Mouse (Mus musculus): ENCODE data around the gene Nek2. TPM values are rescaled to one million over a fixed set of nuclear protein-coding genes. Genes with fewer than 3 reads are reported as not detected.

Nek2 gene
- polyA plus RNA-seq, 1 experiment from 2014 or later = 14.7 TPM

- Histone ChIP-seq H3K27ac (ENCODE audit: low read depth) (no peak overlapping the region), H3K4me1 (ENCODE audit: insufficient read depth) (peaks cover 14% of the 10 kb centered on the region), H3K4me2 (ENCODE audit: low read depth, low read length) (no peak overlapping the region), H3K9me3 (ENCODE audit: low read length) (no peaks in the 10 kb centered on the region), H3K36me3 (replicated peaks; ENCODE audit: insufficient read depth, low read length) (peaks cover 8% of the 10 kb centered on the region), H3K9ac (replicated peaks) (no peak overlapping the region), H3K4me3 (ENCODE audit: low read depth, low read length) (no peak overlapping the region), H3K27me3 (ENCODE audit: insufficient read depth, low read length) (no peaks in the 10 kb centered on the region)
- no peak for TF ChIP-seq EP300 (IDR thresholded peaks at IDR 0.05; ENCODE audit: low read depth)
- no peak for TF ChIP-seq CTCF (IDR thresholded peaks at IDR 0.05; ENCODE audit: low read depth)
- no peak; the same call in 1 of the 2 replicates for ATAC-seq
- 47% methylated on average over 6 of the region's 6 CpGs for WGBS (ENCODE audit: insufficient replicate concordance)
- DNase-seq = no peak
Measured at GRCm38 (mm10) chr1:191818145-191818631, 3.1 kb upstream of the Nek2 start.

- ATAC-seq = no peak
- no peak overlapping the region for H3K27ac ChIP-seq (ENCODE audit: low read depth)
- TF ChIP-seq EP300 (IDR thresholded peaks at IDR 0.05; ENCODE audit: low read depth) (no peak), CTCF (IDR thresholded peaks at IDR 0.05; ENCODE audit: low read depth) (no peak)
Measured at GRCm38 (mm10) chr1:191819026-191819425, 2.2 kb upstream of the Nek2 start.

GRCm38 (mm10) chr1:191820951-191821325, 306 bp upstream of the Nek2 start:
- WGBS (ENCODE audit: insufficient replicate concordance) = 4% methylated on average over 15 of the region's 15 CpGs
- Histone ChIP-seq H3K4me1 (ENCODE audit: insufficient read depth) (peaks cover 14% of the 10 kb centered on the region), H3K36me3 (replicated peaks; ENCODE audit: insufficient read depth, low read length) (peaks cover 35% of the 10 kb centered on the region), H3K9ac (replicated peaks) (peak overlapping the region; percentile 92), H3K27me3 (ENCODE audit: insufficient read depth, low read length) (no peaks in the 10 kb centered on the region), H3K27ac (ENCODE audit: low read depth) (no peak overlapping the region), H3K4me3 (ENCODE audit: low read depth, low read length) (peak overlapping the region; percentile 82), H3K4me2 (ENCODE audit: low read depth, low read length) (peak overlapping the region; percentile 96), H3K9me3 (ENCODE audit: low read length) (no peaks in the 10 kb centered on the region)
- DNase-seq (no peak), ATAC-seq (peak; percentile 8)
- TF ChIP-seq CTCF (IDR thresholded peaks at IDR 0.05; ENCODE audit: low read depth) (no peak), EP300 (IDR thresholded peaks at IDR 0.05; ENCODE audit: low read depth) (no peak)

More at GRCm38 (mm10) chr1:191819026-191819425, 2.2 kb upstream of the Nek2 start:
- Histone ChIP-seq H3K36me3 (replicated peaks; ENCODE audit: insufficient read depth, low read length) (peaks cover 16% of the 10 kb centered on the region), H3K4me1 (ENCODE audit: insufficient read depth) (peaks cover 14% of the 10 kb centered on the region), H3K9ac (replicated peaks) (no peak overlapping the region), H3K9me3 (ENCODE audit: low read length) (no peaks in the 10 kb centered on the region), H3K27me3 (ENCODE audit: insufficient read depth, low read length) (no peaks in the 10 kb centered on the region), H3K4me2 (ENCODE audit: low read depth, low read length) (no peak overlapping the region), H3K4me3 (ENCODE audit: low read depth, low read length) (no peak overlapping the region)
- DNase-seq = no peak

GRCm38 (mm10) chr1:191829124-191829523, 7.9 kb downstream of the Nek2 start:
- Histone ChIP-seq H3K4me3 (ENCODE audit: low read depth, low read length) (no peak overlapping the region), H3K9me3 (ENCODE audit: low read length) (no peaks in the 10 kb centered on the region), H3K9ac (replicated peaks) (no peak overlapping the region), H3K4me2 (ENCODE audit: low read depth, low read length) (no peak overlapping the region), H3K27me3 (ENCODE audit: insufficient read depth, low read length) (no peaks in the 10 kb centered on the region), H3K36me3 (replicated peaks; ENCODE audit: insufficient read depth, low read length) (peaks cover 74% of the 10 kb centered on the region), H3K4me1 (ENCODE audit: insufficient read depth) (no peaks in the 10 kb centered on the region), H3K27ac (ENCODE audit: low read depth) (no peak overlapping the region)
- 54% methylated on average over 3 of the region's 3 CpGs for WGBS (ENCODE audit: insufficient replicate concordance)
- DNase-seq = no peak
- peak; percentile 58 for TF ChIP-seq CTCF (IDR thresholded peaks at IDR 0.05; ENCODE audit: low read depth)
- no peak for TF ChIP-seq EP300 (IDR thresholded peaks at IDR 0.05; ENCODE audit: low read depth)
- ATAC-seq = peak; percentile 49; the same call in 1 of the 2 replicates

GRCm38 (mm10) chr1:191833396-191833795, 12.2 kb downstream of the Nek2 start:
- no peaks in the 10 kb centered on the region for H3K27me3 ChIP-seq (ENCODE audit: insufficient read depth, low read length)
- ATAC-seq (no peak), DNase-seq (no peak)
- peaks cover 34% of the 10 kb centered on the region for H3K36me3 ChIP-seq (replicated peaks; ENCODE audit: insufficient read depth, low read length)
- no peak overlapping the region for H3K9ac ChIP-seq (replicated peaks)
- 87% methylated on average over 6 of the region's 6 CpGs for WGBS (ENCODE audit: insufficient replicate concordance)
- no peak overlapping the region for H3K4me3 ChIP-seq (ENCODE audit: low read depth, low read length)
- H3K27ac ChIP-seq (ENCODE audit: low read depth) = no peak overlapping the region
- no peak for TF ChIP-seq CTCF (IDR thresholded peaks at IDR 0.05; ENCODE audit: low read depth)
- TF ChIP-seq EP300 (IDR thresholded peaks at IDR 0.05; ENCODE audit: low read depth) = no peak
- peaks cover 9% of the 10 kb centered on the region; the same call in 1 of the 2 replicates for H3K4me1 ChIP-seq (ENCODE audit: insufficient read depth)
- no peak overlapping the region for H3K4me2 ChIP-seq (ENCODE audit: low read depth, low read length)
- H3K9me3 ChIP-seq (ENCODE audit: low read length) = no peaks in the 10 kb centered on the region

GRCm38 (mm10) chr1:191834825-191835224, 13.6 kb downstream of the Nek2 start:
- WGBS (ENCODE audit: insufficient replicate concordance) = 8% methylated on average over 19 of the region's 19 CpGs
- TF ChIP-seq CTCF (IDR thresholded peaks at IDR 0.05; ENCODE audit: low read depth) (peak; percentile 93), EP300 (IDR thresholded peaks at IDR 0.05; ENCODE audit: low read depth) (no peak)
- Histone ChIP-seq H3K9me3 (ENCODE audit: low read length) (no peaks in the 10 kb centered on the region), H3K9ac (replicated peaks) (no peak overlapping the region), H3K4me1 (ENCODE audit: insufficient read depth) (peaks cover 21% of the 10 kb centered on the region), H3K4me2 (ENCODE audit: low read depth, low read length) (peak overlapping the region; percentile 55), H3K27me3 (ENCODE audit: insufficient read depth, low read length) (no peaks in the 10 kb centered on the region), H3K4me3 (ENCODE audit: low read depth, low read length) (no peak overlapping the region), H3K36me3 (replicated peaks; ENCODE audit: insufficient read depth, low read length) (peaks cover 23% of the 10 kb centered on the region), H3K27ac (ENCODE audit: low read depth) (no peak overlapping the region)
- peak; percentile 86 for DNase-seq
- peak; percentile 66 for ATAC-seq
